Mouse (Mus musculus): Measurements from ENCODE around the gene Ehbp1l1. TPM values are rescaled to one million over a fixed set of nuclear protein-coding genes. Genes with fewer than 3 reads are reported as not detected.

Gene Ehbp1l1
- total RNA-seq, 2 experiments from 2014 or later, result 22.9 to 27.1 TPM

Small RNAs within 50 kb of the gene (microRNA-seq; reads per million reads assigned to microRNA genes)
- gene Mir6987, result 0.76 reads per million

Other genes starting within 250 kb of the Ehbp1l1 start
- 10 to 100 TPM; 30.5 to 31.1 TPM for gene Mus81, start 237.9 kb downstream of the Ehbp1l1 start, total RNA-seq (2021)
- gene Cfl1, start 235.9 kb downstream of the Ehbp1l1 start, total RNA-seq (2021), result 1,000 to 10,000 TPM; 1,319 to 1,567 TPM
- gene 1700020D05Rik, start 222.5 kb downstream of the Ehbp1l1 start, total RNA-seq (2021), result 10 to 100 TPM in 1 of 2 experiments, 1 to 10 TPM in 1; 2.7 to 11.0 TPM
- 10 to 100 TPM; 77.2 to 89.0 TPM for gene Snx32, start 215.8 kb downstream of the Ehbp1l1 start, total RNA-seq (2021)
- not detected for gene Ovol1, start 165.7 kb downstream of the Ehbp1l1 start, total RNA-seq (2021)
- gene Ap5b1, start 158.3 kb downstream of the Ehbp1l1 start, total RNA-seq (2021), result 1 to 10 TPM; 6.6 to 7.3 TPM
- 10 to 100 TPM; 73.2 to 74.8 TPM for gene Rnaseh2c, start 124.4 kb downstream of the Ehbp1l1 start, total RNA-seq (2021)
- 100 to 1,000 TPM in 1 of 2 experiments, 10 to 100 TPM in 1; 80.4 to 105 TPM for gene Kat5, start 116.1 kb downstream of the Ehbp1l1 start, total RNA-seq (2021)
- gene Rela, start 88.8 kb downstream of the Ehbp1l1 start, total RNA-seq (2021), result 10 to 100 TPM; 18.1 to 19.8 TPM
- gene Sipa1, start 62.6 kb downstream of the Ehbp1l1 start, total RNA-seq (2021), result 10 to 100 TPM; 14.0 to 22.8 TPM
- 10 to 100 TPM; 17.3 to 19.2 TPM for gene Map3k11, start 37.6 kb downstream of the Ehbp1l1 start, total RNA-seq (2021)
- 10 to 100 TPM; 66.1 to 83.1 TPM for gene Pcnx3, start 37.4 kb downstream of the Ehbp1l1 start, total RNA-seq (2021)
- gene Kcnk7, start 21.9 kb downstream of the Ehbp1l1 start, total RNA-seq (2021), result not detected
- 10 to 100 TPM; 26.8 to 28.7 TPM for gene Fam89b, start 3.3 kb upstream of the Ehbp1l1 start, total RNA-seq (2021)
- gene Ltbp3, start 14.6 kb upstream of the Ehbp1l1 start, total RNA-seq (2021), result 10 to 100 TPM; 25.1 to 40.3 TPM
- 10 to 100 TPM; 90.5 to 98.8 TPM for gene Scyl1, start 45.1 kb upstream of the Ehbp1l1 start, total RNA-seq (2021)
- 10 to 100 TPM; 11.6 to 13.3 TPM for gene Frmd8, start 149.0 kb upstream of the Ehbp1l1 start, total RNA-seq (2021)
- 1 to 10 TPM; 3.0 to 4.1 TPM for gene Slc25a45, start 151.5 kb upstream of the Ehbp1l1 start, total RNA-seq (2021)
- gene Tigd3, start 167.8 kb upstream of the Ehbp1l1 start, total RNA-seq (2021), result 1 to 10 TPM; 4.3 to 4.5 TPM
- 10 to 100 TPM; 77.5 to 96.5 TPM for gene Dpf2, start 186.7 kb upstream of the Ehbp1l1 start, total RNA-seq (2021)
- gene Cdc42ep2, start 198.5 kb upstream of the Ehbp1l1 start, total RNA-seq (2021), result 1 to 10 TPM; 5.5 to 8.3 TPM
- 1 to 10 TPM; 4.6 to 5.5 TPM for gene Pola2, start 237.9 kb upstream of the Ehbp1l1 start, total RNA-seq (2021)

Measured in left cerebral cortex, postnatal 36 days (tissue).